In genomic region chr14:55122359-55122758, GRCm38 (mm10) we compare ENCODE assay signal across 9 mouse cellular contexts. TPM values are rescaled to one million over a fixed set of nuclear protein-coding genes. Genes with fewer than 3 reads are reported as not detected.
DNase-seq lines count a peak whose midpoint lies in the region; ATAC-seq and TF ChIP-seq lines count a peak whose summit lies in the region.
"Had no signal": no experiment of that assay in that cellular context is flagged by ENCODE, and none has a peak within 500 bp of the region (broad histone marks: within the 10 kb centered on the region; RNA-seq: fewer than 3 reads in every experiment).

No protein-coding gene starts in this region.

- H3K4me2 ChIP-seq in heart, embryonic 15.5 days = peak overlapping the region; percentile 56
- no peak overlapping the region for H3K4me2 ChIP-seq in midbrain, embryonic 11.5 days
- peak overlapping the region; percentile 40 for H3K4me2 ChIP-seq in limb, embryonic 14.5 days (replicated peaks; ENCODE audit: low read depth, low read length, severe bottlenecking)
- peak overlapping the region; percentile 39 for H3K4me2 ChIP-seq in stomach, embryonic 16.5 days (ENCODE audit: low read depth, low read length)

- peak overlapping the region; percentile 15 for H3K4me3 ChIP-seq in heart, embryonic 15.5 days
- H3K4me3 ChIP-seq in midbrain, embryonic 11.5 days (ENCODE audit: low read depth, low read length) = no peak overlapping the region
- no peak overlapping the region; the same call in 1 of the 2 replicates for H3K4me3 ChIP-seq in midbrain, embryonic 10.5 days
- H3K4me3 ChIP-seq in limb, embryonic 14.5 days (replicated peaks; ENCODE audit: low read length) = no peak overlapping the region
- H3K4me3 ChIP-seq in stomach, embryonic 16.5 days (replicated peaks; ENCODE audit: low read length) = no peak overlapping the region; the same call in 1 of the 2 replicates

- H3K27ac ChIP-seq in heart, embryonic 15.5 days = peak overlapping the region; percentile 14
- no peak overlapping the region for H3K27ac ChIP-seq in midbrain, embryonic 11.5 days (ENCODE audit: low read depth, low read length)
- no peak overlapping the region for H3K27ac ChIP-seq in midbrain, embryonic 10.5 days (replicated peaks)
- H3K27ac ChIP-seq in limb, embryonic 14.5 days (replicated peaks; ENCODE audit: low read depth, low read length) = no peak overlapping the region
- no peak overlapping the region for H3K27ac ChIP-seq in stomach, embryonic 16.5 days (ENCODE audit: low read length)

- peaks cover 10% of the 10 kb centered on the region for H3K4me1 ChIP-seq in heart, embryonic 15.5 days (replicated peaks)
- H3K4me1 ChIP-seq in midbrain, embryonic 11.5 days (ENCODE audit: control insufficient read depth, insufficient read depth, low read length) = no peaks in the 10 kb centered on the region; the same call in 1 of the 2 replicates
- H3K4me1 ChIP-seq in midbrain, embryonic 10.5 days = peaks cover 12% of the 10 kb centered on the region
- H3K4me1 ChIP-seq in limb, embryonic 14.5 days (ENCODE audit: control insufficient read depth, insufficient read depth, low read length) = peaks cover 13% of the 10 kb centered on the region
- no peaks in the 10 kb centered on the region; the same call in 1 of the 2 replicates for H3K4me1 ChIP-seq in stomach, embryonic 16.5 days (ENCODE audit: control insufficient read depth, insufficient read depth, low read length)

- no peaks in the 10 kb centered on the region for H3K9me3 ChIP-seq in heart, embryonic 15.5 days (replicated peaks)
- H3K9me3 ChIP-seq in midbrain, embryonic 11.5 days (ENCODE audit: control insufficient read depth, low read length) = no peaks in the 10 kb centered on the region
- H3K9me3 ChIP-seq in midbrain, embryonic 10.5 days (replicated peaks) = no peaks in the 10 kb centered on the region
- H3K9me3 ChIP-seq in limb, embryonic 14.5 days (ENCODE audit: control insufficient read depth, low read length) = no peaks in the 10 kb centered on the region
- no peaks in the 10 kb centered on the region for H3K9me3 ChIP-seq in stomach, embryonic 16.5 days (replicated peaks; ENCODE audit: control insufficient read depth, low read length)

- 0 out of 2 replicates have a peak, but pooled peaks have one; percentile 25 for ATAC-seq in heart, embryonic 15.5 days (replicated peaks; ENCODE audit: insufficient number of reproducible peaks, insufficient read depth, low FRiP score, low read depth)
- ATAC-seq in midbrain, embryonic 11.5 days (ENCODE audit: low FRiP score) = no peak
- peak; percentile 38 for ATAC-seq in limb, embryonic 14.5 days (ENCODE audit: low FRiP score, low read depth)
- no peak for ATAC-seq in stomach, embryonic 16.5 days (ENCODE audit: insufficient read depth, low FRiP score)

- H3K9ac ChIP-seq in heart, embryonic 15.5 days = no peak overlapping the region
- 0 out of 2 replicates have a peak overlapping the region, but pooled peaks have one; percentile 9 for H3K9ac ChIP-seq in midbrain, embryonic 11.5 days (ENCODE audit: low read length)
- H3K9ac ChIP-seq in limb, embryonic 14.5 days (ENCODE audit: low read depth, low read length, severe bottlenecking) = 0 out of 2 replicates have a peak overlapping the region, but pooled peaks have one; percentile 13
- H3K9ac ChIP-seq in stomach, embryonic 16.5 days (ENCODE audit: low read length) = peak overlapping the region; percentile 41

- H3K36me3 ChIP-seq in heart, embryonic 15.5 days = no peaks in the 10 kb centered on the region
- no peaks in the 10 kb centered on the region for H3K36me3 ChIP-seq in midbrain, embryonic 11.5 days (ENCODE audit: control insufficient read depth, insufficient read depth, low read length)
- H3K36me3 ChIP-seq in midbrain, embryonic 10.5 days = no peaks in the 10 kb centered on the region
- H3K36me3 ChIP-seq in limb, embryonic 14.5 days (ENCODE audit: control insufficient read depth, insufficient read depth, low read length) = no peaks in the 10 kb centered on the region
- no peaks in the 10 kb centered on the region for H3K36me3 ChIP-seq in stomach, embryonic 16.5 days (ENCODE audit: control insufficient read depth, insufficient read depth, low read length)

- peaks cover 10% of the 10 kb centered on the region for H3K27me3 ChIP-seq in heart, embryonic 15.5 days
- H3K27me3 ChIP-seq in midbrain, embryonic 11.5 days (ENCODE audit: control insufficient read depth, insufficient read depth, low read length) = peaks cover 2% of the 10 kb centered on the region; the same call in 1 of the 2 replicates
- peaks cover 15% of the 10 kb centered on the region for H3K27me3 ChIP-seq in midbrain, embryonic 10.5 days (ENCODE audit: low read depth, poor library complexity, severe bottlenecking)
- no peaks in the 10 kb centered on the region for H3K27me3 ChIP-seq in limb, embryonic 14.5 days (ENCODE audit: control insufficient read depth, insufficient read depth, low read length)
- no peaks in the 10 kb centered on the region; the same call in 1 of the 2 replicates for H3K27me3 ChIP-seq in stomach, embryonic 16.5 days (ENCODE audit: control insufficient read depth, insufficient read depth, low read length)

- WGBS in heart, embryonic 15.5 days = 28% methylated on average over 8 of the region's 8 CpGs
- 59% methylated on average over 8 of the region's 8 CpGs for WGBS in midbrain, embryonic 11.5 days
- WGBS in midbrain, embryonic 10.5 days = 66% methylated on average over 8 of the region's 8 CpGs
- WGBS in limb, embryonic 14.5 days = 19% methylated on average over 8 of the region's 8 CpGs
- 30% methylated on average over 8 of the region's 8 CpGs for WGBS in stomach, embryonic 16.5 days

- intact Hi-C loops in heart, postnatal 10 days (cut with DNase I) = loop anchor here (1.0 to 5.0 kb wide), 2 partner anchors 39 to 315 kb away; no protein-coding TSS in a partner anchor

- TF ChIP-seq POLR2A in limb, embryonic 14.5 days (IDR thresholded peaks at IDR 0.05; ENCODE audit: borderline replicate concordance, extremely low read depth, insufficient read depth, insufficient read length) = no peak

- no peak for DNase-seq in heart, postnatal 10 days
- no peak for DNase-seq in midbrain, embryonic 11.5 days (ENCODE audit: low spot score, missing footprints)
- no peak for DNase-seq in midbrain, embryonic 10.5 days (ENCODE audit: low spot score)
- DNase-seq in limb, embryonic 14.5 days (ENCODE audit: low spot score) = peak; percentile 19
- no peak for DNase-seq in right cerebral cortex, postnatal 25 days
- DNase-seq in urinary bladder, postnatal 14 days (ENCODE audit: low spot score) = no peak

RNA-seq across cellular contexts. Expression of gene Jph4, which starts 5.6 kb away (rescaled TPM):
- polyA plus RNA-seq in heart, embryonic 15.5 days (2015; fragmentation: Nextera tagmentation; extraction: Ambion mirVana) = 0.24 and 0.55 TPM in 2 replicates
- total RNA-seq in heart, postnatal 10 days (2021) = under 1 TPM; 0.12 to 0.15 TPM
- polyA plus RNA-seq in midbrain, embryonic 11.5 days (2014; fragmentation: Nextera tagmentation; extraction: Ambion mirVana) = 2.2 and 2.8 TPM in 2 replicates
- polyA plus RNA-seq in midbrain, embryonic 10.5 days (2016; fragmentation: Nextera tagmentation; extraction: Ambion mirVana) = 0.53 and 1.2 TPM in 2 replicates
- polyA plus RNA-seq in limb, embryonic 14.5 days (2012; rRNA removed) = 10.4 and 11.2 TPM in 2 replicates
- 2.5 and 3.0 TPM in 2 replicates for polyA plus RNA-seq in limb, embryonic 14.5 days (2014; fragmentation: Nextera tagmentation; extraction: Ambion mirVana)
- polyA plus RNA-seq in stomach, embryonic 16.5 days (2015; fragmentation: Nextera tagmentation; extraction: Ambion mirVana) = 1.1 and 1.2 TPM in 2 replicates
- total RNA-seq: granulocyte monocyte progenitor cell, adult 5-6 weeks had no signal

RNA-seq across cellular contexts. Expression of gene Ap1g2, which starts 16.0 kb away (rescaled TPM):
- polyA plus RNA-seq in heart, embryonic 15.5 days (2015; fragmentation: Nextera tagmentation; extraction: Ambion mirVana) = 8.5 and 12.6 TPM in 2 replicates
- 1 to 10 TPM; 5.5 to 5.7 TPM for total RNA-seq in heart, postnatal 10 days (2021)
- 9.5 and 10.1 TPM in 2 replicates for polyA plus RNA-seq in midbrain, embryonic 11.5 days (2014; fragmentation: Nextera tagmentation; extraction: Ambion mirVana)
- 12.7 and 15.0 TPM in 2 replicates for polyA plus RNA-seq in midbrain, embryonic 10.5 days (2016; fragmentation: Nextera tagmentation; extraction: Ambion mirVana)
- polyA plus RNA-seq in limb, embryonic 14.5 days (2012; rRNA removed) = 22.9 and 31.4 TPM in 2 replicates
- 19.5 and 20.4 TPM in 2 replicates for polyA plus RNA-seq in limb, embryonic 14.5 days (2014; fragmentation: Nextera tagmentation; extraction: Ambion mirVana)
- polyA plus RNA-seq in stomach, embryonic 16.5 days (2015; fragmentation: Nextera tagmentation; extraction: Ambion mirVana) = 46.2 and 54.8 TPM in 2 replicates

RNA-seq across cellular contexts. Expression of gene Thtpa, which starts 27.8 kb away (rescaled TPM):
- 13.2 and 15.6 TPM in 2 replicates for polyA plus RNA-seq in heart, embryonic 15.5 days (2015; fragmentation: Nextera tagmentation; extraction: Ambion mirVana)
- 10 to 100 TPM; 11.3 to 13.8 TPM for total RNA-seq in heart, postnatal 10 days (2021)
- polyA plus RNA-seq in midbrain, embryonic 11.5 days (2014; fragmentation: Nextera tagmentation; extraction: Ambion mirVana) = 22.0 and 22.7 TPM in 2 replicates
- 28.1 and 30.8 TPM in 2 replicates for polyA plus RNA-seq in midbrain, embryonic 10.5 days (2016; fragmentation: Nextera tagmentation; extraction: Ambion mirVana)
- 11.9 and 12.4 TPM in 2 replicates for polyA plus RNA-seq in limb, embryonic 14.5 days (2012; rRNA removed)
- polyA plus RNA-seq in limb, embryonic 14.5 days (2014; fragmentation: Nextera tagmentation; extraction: Ambion mirVana) = 19.9 and 20.3 TPM in 2 replicates
- polyA plus RNA-seq in stomach, embryonic 16.5 days (2015; fragmentation: Nextera tagmentation; extraction: Ambion mirVana) = 19.9 and 22.5 TPM in 2 replicates

RNA-seq across cellular contexts. Expression of gene Zfhx2, which starts 30.2 kb away (rescaled TPM):
- 2.6 and 3.6 TPM in 2 replicates for polyA plus RNA-seq in heart, embryonic 15.5 days (2015; fragmentation: Nextera tagmentation; extraction: Ambion mirVana)
- 1 to 10 TPM; 2.2 to 3.4 TPM for total RNA-seq in heart, postnatal 10 days (2021)
- polyA plus RNA-seq in midbrain, embryonic 11.5 days (2014; fragmentation: Nextera tagmentation; extraction: Ambion mirVana) = 11.3 and 11.5 TPM in 2 replicates
- 7.6 and 12.5 TPM in 2 replicates for polyA plus RNA-seq in midbrain, embryonic 10.5 days (2016; fragmentation: Nextera tagmentation; extraction: Ambion mirVana)
- polyA plus RNA-seq in limb, embryonic 14.5 days (2012; rRNA removed) = 5.3 and 6.1 TPM in 2 replicates
- 3.7 and 4.7 TPM in 2 replicates for polyA plus RNA-seq in limb, embryonic 14.5 days (2014; fragmentation: Nextera tagmentation; extraction: Ambion mirVana)
- polyA plus RNA-seq in stomach, embryonic 16.5 days (2015; fragmentation: Nextera tagmentation; extraction: Ambion mirVana) = 3.1 and 3.6 TPM in 2 replicates

Comparison
In these comparisons a context has a peak if more than half of its experiments do, and no peak if none do; other contexts are left out.
1. ATAC-seq: peak in heart, embryonic 15.5 days (single experiment) and limb, embryonic 14.5 days (single experiment); none in midbrain, embryonic 11.5 days (single experiment) and stomach, embryonic 16.5 days (single experiment).